Mouse (Mus musculus) cerebellum, adult 2 months (tissue): ENCODE results near the gene Ddhd1.

Experiments used
- CTCF ChIP-seq: fragments of 200-500 bp; IDR thresholded peaks from 2 replicates; pipeline ENCODE4 v1.5.1; 2011; ENCODE audit warnings: low read depth, mild to moderate bottlenecking, control low read depth, low read length, moderate library complexity, borderline replicate concordance; ENCODE audit not compliant: insufficient read depth
- POLR2A ChIP-seq: fragments of 200-500 bp; IDR thresholded peaks from 2 replicates; pipeline ENCODE4 v1.6.1; 2011; ENCODE audit warnings: low read length, control low read depth, borderline replicate concordance; ENCODE audit not compliant: insufficient read depth

GRCm38 (mm10) chr14:45550010-45550647 is 107.8 kb downstream of the Ddhd1 start:
- TF ChIP-seq CTCF, result no peak
- TF ChIP-seq POLR2A, result no peak
